ENCODE assay signal across 28 mouse cellular contexts in the genomic region with DNA sequence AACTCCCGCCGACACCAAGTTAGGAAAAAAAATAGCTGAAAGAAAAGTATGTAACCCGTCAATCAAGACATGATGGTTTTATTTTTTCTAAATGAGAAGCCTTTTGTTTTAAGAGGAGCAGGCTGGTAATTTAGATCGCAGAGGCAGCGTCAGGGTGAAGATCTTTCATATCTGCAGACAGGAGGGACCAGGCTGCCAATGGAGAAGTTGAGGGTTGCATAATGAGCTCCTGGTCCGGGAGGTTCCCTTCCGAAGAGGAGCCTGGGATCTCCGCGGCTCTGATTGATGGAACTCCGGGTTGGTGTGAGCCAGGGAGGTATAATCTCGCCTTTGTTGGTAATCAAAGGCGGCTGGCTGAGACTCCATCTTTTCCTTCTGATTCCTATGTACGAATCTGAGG.
DNase-seq lines count a peak whose midpoint lies in the region; ATAC-seq and TF ChIP-seq lines count a peak whose summit lies in the region.
"Had no signal": no experiment of that assay in that cellular context is flagged by ENCODE, and none has a peak within 500 bp of the region (broad histone marks: within the 10 kb centered on the region; RNA-seq: fewer than 3 reads in every experiment).

No protein-coding gene starts in this region.

- no peak for ATAC-seq in forebrain, embryonic 15.5 days (replicated peaks)
- no peak for ATAC-seq in forebrain, embryonic 12.5 days (ENCODE audit: low FRiP score)
- ATAC-seq in midbrain, embryonic 11.5 days (ENCODE audit: low FRiP score): no peak
- no peak for ATAC-seq in midbrain, embryonic 14.5 days (ENCODE audit: low FRiP score, low TSS enrichment)
- no peak for ATAC-seq in hindbrain, postnatal 0 days
- ATAC-seq: inflammation-experienced regulatory T-cells, adult 6 months had no signal

- DNase-seq in midbrain, embryonic 11.5 days (ENCODE audit: low spot score, missing footprints): peak; percentile 54
- no peak for DNase-seq in midbrain, embryonic 14.5 days
- no peak for DNase-seq in hindbrain, postnatal 0 days (ENCODE audit: low spot score)
- DNase-seq in heart, postnatal 10 days: no peak
- no peak for DNase-seq in spleen, postnatal 14 days (ENCODE audit: low spot score in 2 of 2)
- DNase-seq: adrenal gland, postnatal 14 days; cerebellum, adult 18-20 months; cerebellum, postnatal 10 days; gastrocnemius, postnatal 25 days; heart, adult 11 months; heart, postnatal 4 days; kidney, adult 18-20 months; liver; lung, adult 2 months; lung, postnatal 14 days; right cerebral cortex, postnatal 25 days; thymus, adult 18-20 months; thymus, postnatal 25 days had no signal

- WGBS in forebrain, embryonic 15.5 days: 53% methylated on average over 13 of the region's 13 CpGs
- 64% methylated on average over 13 of the region's 13 CpGs for WGBS in forebrain, embryonic 12.5 days
- WGBS in midbrain, embryonic 11.5 days: 82% methylated on average over 13 of the region's 13 CpGs
- WGBS in midbrain, embryonic 14.5 days: 64% methylated on average over 13 of the region's 13 CpGs
- WGBS in hindbrain, postnatal 0 days: 48% methylated on average over 13 of the region's 13 CpGs

- H3K9me3 ChIP-seq in forebrain, embryonic 15.5 days: no peaks in the 10 kb centered on the region
- 0 out of 2 replicates have a peak, but pooled peaks cover 2% of the 10 kb centered on the region for H3K9me3 ChIP-seq in forebrain, embryonic 12.5 days
- no peaks in the 10 kb centered on the region for H3K9me3 ChIP-seq in midbrain, embryonic 11.5 days (ENCODE audit: control insufficient read depth, low read length)
- H3K9me3 ChIP-seq in midbrain, embryonic 14.5 days (ENCODE audit: control insufficient read depth, low read length): no peaks in the 10 kb centered on the region
- H3K9me3 ChIP-seq in hindbrain, postnatal 0 days (ENCODE audit: low read length): 0 out of 2 replicates have a peak, but pooled peaks cover 2% of the 10 kb centered on the region
- H3K9me3 ChIP-seq: embryonic facial prominence, embryonic 13.5 days; G1E; kidney, embryonic 15.5 days had no signal

- H3K4me3 ChIP-seq in forebrain, embryonic 15.5 days: no peak overlapping the region
- H3K4me3 ChIP-seq in forebrain, embryonic 12.5 days (replicated peaks): no peak overlapping the region
- no peak overlapping the region for H3K4me3 ChIP-seq in midbrain, embryonic 11.5 days (ENCODE audit: low read depth, low read length)
- H3K4me3 ChIP-seq in midbrain, embryonic 14.5 days (replicated peaks; ENCODE audit: low read depth, low read length): no peak overlapping the region
- H3K4me3 ChIP-seq in hindbrain, postnatal 0 days (ENCODE audit: low read length): no peak overlapping the region
- H3K4me3 ChIP-seq: embryonic facial prominence, embryonic 13.5 days; erythroblast, embryonic 14.5 days; kidney, embryonic 15.5 days had no signal

- H3K9ac ChIP-seq in forebrain, embryonic 15.5 days (replicated peaks): no peak overlapping the region
- H3K9ac ChIP-seq in forebrain, embryonic 12.5 days: no peak overlapping the region
- H3K9ac ChIP-seq in midbrain, embryonic 11.5 days (ENCODE audit: low read length): no peak overlapping the region
- no peak overlapping the region for H3K9ac ChIP-seq in midbrain, embryonic 14.5 days (replicated peaks; ENCODE audit: low read length)
- no peak overlapping the region for H3K9ac ChIP-seq in hindbrain, postnatal 0 days (replicated peaks; ENCODE audit: low read length)
- H3K9ac ChIP-seq: embryonic facial prominence, embryonic 13.5 days; kidney, embryonic 15.5 days; liver, embryonic 14.5 days had no signal

- H3K27ac ChIP-seq in forebrain, embryonic 15.5 days (replicated peaks): peak overlapping the region; percentile 74
- H3K27ac ChIP-seq in forebrain, embryonic 12.5 days: no peak overlapping the region
- H3K27ac ChIP-seq in midbrain, embryonic 11.5 days (ENCODE audit: low read depth, low read length): no peak overlapping the region
- H3K27ac ChIP-seq in midbrain, embryonic 14.5 days (replicated peaks; ENCODE audit: low read depth, low read length): no peak overlapping the region; the same call in 1 of the 2 replicates
- H3K27ac ChIP-seq in hindbrain, postnatal 0 days: no peak overlapping the region; the same call in 1 of the 2 replicates
- H3K27ac ChIP-seq: embryonic facial prominence, embryonic 13.5 days; kidney, embryonic 15.5 days; liver, embryonic 14.5 days; stomach, postnatal 0 days had no signal

- H3K36me3 ChIP-seq in forebrain, embryonic 15.5 days: no peaks in the 10 kb centered on the region
- H3K36me3 ChIP-seq in forebrain, embryonic 12.5 days (replicated peaks): no peaks in the 10 kb centered on the region
- H3K36me3 ChIP-seq in midbrain, embryonic 11.5 days (ENCODE audit: control insufficient read depth, insufficient read depth, low read length): no peaks in the 10 kb centered on the region
- no peaks in the 10 kb centered on the region for H3K36me3 ChIP-seq in midbrain, embryonic 14.5 days (ENCODE audit: control insufficient read depth, insufficient read depth, low read length)
- H3K36me3 ChIP-seq in hindbrain, postnatal 0 days (ENCODE audit: insufficient read depth, low read length): no peaks in the 10 kb centered on the region
- H3K36me3 ChIP-seq: embryonic facial prominence, embryonic 13.5 days; G1E; kidney, embryonic 15.5 days had no signal

- peak overlapping the region; percentile 20; the same call in 1 of the 2 replicates for H3K4me2 ChIP-seq in forebrain, embryonic 15.5 days (replicated peaks)
- H3K4me2 ChIP-seq in forebrain, embryonic 12.5 days: no peak overlapping the region
- no peak overlapping the region for H3K4me2 ChIP-seq in midbrain, embryonic 11.5 days
- no peak overlapping the region for H3K4me2 ChIP-seq in midbrain, embryonic 14.5 days (ENCODE audit: low read length)
- H3K4me2 ChIP-seq in hindbrain, postnatal 0 days (ENCODE audit: low read depth, low read length): peak overlapping the region; percentile 23; the same call in 1 of the 2 replicates
- H3K4me2 ChIP-seq: embryonic facial prominence, embryonic 13.5 days; heart, embryonic 11.5 days; kidney, embryonic 15.5 days had no signal

- TF ChIP-seq CTCF in hindbrain, postnatal 0 days (IDR thresholded peaks at IDR 0.05; ENCODE audit: low read depth): no peak

- intact Hi-C loops in heart, postnatal 10 days (cut with DNase I): no loop called here

- H3K4me1 ChIP-seq in forebrain, embryonic 15.5 days: peaks cover 5% of the 10 kb centered on the region; the same call in 1 of the 2 replicates
- H3K4me1 ChIP-seq in forebrain, embryonic 12.5 days: no peaks in the 10 kb centered on the region
- no peaks in the 10 kb centered on the region for H3K4me1 ChIP-seq in midbrain, embryonic 11.5 days (ENCODE audit: control insufficient read depth, insufficient read depth, low read length)
- no peaks in the 10 kb centered on the region for H3K4me1 ChIP-seq in midbrain, embryonic 14.5 days (ENCODE audit: control insufficient read depth, insufficient read depth, low read length)
- H3K4me1 ChIP-seq in hindbrain, postnatal 0 days (ENCODE audit: insufficient read depth, low read length): no peaks in the 10 kb centered on the region
- H3K4me1 ChIP-seq: embryonic facial prominence, embryonic 13.5 days; kidney, embryonic 15.5 days had no signal

- no peaks in the 10 kb centered on the region for H3K27me3 ChIP-seq in forebrain, embryonic 15.5 days
- no peaks in the 10 kb centered on the region for H3K27me3 ChIP-seq in forebrain, embryonic 12.5 days
- no peaks in the 10 kb centered on the region for H3K27me3 ChIP-seq in midbrain, embryonic 11.5 days (ENCODE audit: control insufficient read depth, insufficient read depth, low read length)
- no peaks in the 10 kb centered on the region for H3K27me3 ChIP-seq in midbrain, embryonic 14.5 days (ENCODE audit: control insufficient read depth, insufficient read depth, low read length)
- no peaks in the 10 kb centered on the region for H3K27me3 ChIP-seq in hindbrain, postnatal 0 days (ENCODE audit: insufficient read depth, low read length)
- H3K27me3 ChIP-seq: embryonic facial prominence, embryonic 13.5 days; kidney, embryonic 15.5 days had no signal

Comparison
In these comparisons a context has a peak if more than half of its experiments do, and no peak if none do; other contexts are left out.
1. H3K4me2 ChIP-seq: peak in forebrain, embryonic 15.5 days (single experiment) and hindbrain, postnatal 0 days (single experiment); none in forebrain, embryonic 12.5 days (single experiment), midbrain, embryonic 11.5 days (single experiment) and midbrain, embryonic 14.5 days (single experiment).